Mouse (Mus musculus) C2C12 (cell line): ENCODE results near the gene Naxe.

ENCODE experiments used
- CEBPB ChIP-seq: IDR thresholded peaks from one replicate; pipeline ENCODE4 v1.6.1; 2011; ENCODE audit warnings: low read depth, mild to moderate bottlenecking, control low read depth, moderate library complexity
- CTCF ChIP-seq: IDR thresholded peaks from one replicate; pipeline ENCODE4 v1.5.1; 2011; ENCODE audit not compliant: control insufficient read depth, insufficient read depth, insufficient read length
- MYOD1 ChIP-seq: IDR thresholded peaks from one replicate; pipeline ENCODE4 v1.6.1; 2011; ENCODE audit warnings: low read depth; ENCODE audit not compliant: control insufficient read depth, insufficient read length
- USF1 ChIP-seq: IDR thresholded peaks from one replicate; pipeline ENCODE4 v1.6.1; 2011; ENCODE audit warnings: low read depth, mild to moderate bottlenecking, control low read depth, moderate library complexity

- TF ChIP-seq MYOD1: no peak
- TF ChIP-seq CTCF: no peak
- TF ChIP-seq CEBPB: no peak
- no peak for TF ChIP-seq USF1
Measured at GRCm38 (mm10) chr3:88074766-88075165, 16.5 kb upstream of the Naxe start.
